Mouse (Mus musculus) kidney, postnatal 0 days (tissue): ENCODE measurements at regions not wholly inside any gene's neighbourhood (a gene's known extent, or its start where the extent isn't known, plus 50 kb on each side); places are given as distances from the start of the nearest gene placed in this dataset.

ENCODE experiments used
- ATAC-seq: fragments of 200-750 bp; cut with Nextera tagmentation; replicated peaks from 2 replicates; pipeline ENCODE4 v1.8.0; 2017; ENCODE audit warnings: low read depth, moderate number of reproducible peaks, moderate TSS enrichment, moderate library complexity; ENCODE audit not compliant: low FRiP score
- DNase-seq: peaks from one replicate; pipeline ENCODE4 v3.0.0-alpha.2; 2016; ENCODE audit warnings: low spot score
- H3K27ac ChIP-seq: fragments of 300-500 bp; sonication (generic); 2 replicates; pipeline ENCODE4 v1.5.1; 2014; ENCODE audit warnings: mild to moderate bottlenecking
- H3K27me3 ChIP-seq: fragments of 300-500 bp; sonication (generic); 2 replicates; pipeline ENCODE4 v1.6.1; 2014; ENCODE audit warnings: low read length, mixed read lengths; ENCODE audit not compliant: insufficient read depth
- H3K36me3 ChIP-seq: fragments of 300-500 bp; sonication (generic); 2 replicates; pipeline ENCODE4 v1.6.1; 2014; ENCODE audit warnings: low read length, mixed read lengths; ENCODE audit not compliant: insufficient read depth
- H3K4me1 ChIP-seq: fragments of 300-500 bp; sonication (generic); replicated peaks from 2 replicates; pipeline ENCODE4 v1.6.1; 2014; ENCODE audit warnings: antibody characterized with exemption, low read length, mixed read lengths; ENCODE audit not compliant: insufficient read depth
- H3K4me2 ChIP-seq: fragments of 300-500 bp; sonication (generic); 2 replicates; pipeline ENCODE4 v1.6.1; 2014; ENCODE audit warnings: mild to moderate bottlenecking, low read length, moderate library complexity, mixed read lengths
- H3K4me3 ChIP-seq: fragments of 300-500 bp; sonication (generic); replicated peaks from 2 replicates; pipeline ENCODE4 v1.5.1; 2014; ENCODE audit warnings: low read depth, low read length
- H3K9ac ChIP-seq: fragments of 300-500 bp; sonication (generic); 2 replicates; pipeline ENCODE4 v1.6.1; 2014; ENCODE audit warnings: low read depth, low read length
- H3K9me3 ChIP-seq: fragments of 300-500 bp; sonication (generic); replicated peaks from 2 replicates; pipeline ENCODE4 v1.6.1; 2016; ENCODE audit warnings: low read length, inconsistent platforms, mixed read lengths
- CTCF ChIP-seq: IDR thresholded peaks from 2 replicates; pipeline ENCODE4 v1.5.1; 2016; ENCODE audit warnings: antibody characterized with exemption, low read depth, mild to moderate bottlenecking, moderate library complexity
- WGBS: fragments of 180-500 bp; shearing (Covaris S2); extraction: QIAGEN DNeasy Blood & Tissue Kit; methylation state at CpG from one replicate; pipeline ENCODE4 v1.1.7; 2014; 5-methylcytosine and 5-hydroxymethylcytosine counted together

DNA sequence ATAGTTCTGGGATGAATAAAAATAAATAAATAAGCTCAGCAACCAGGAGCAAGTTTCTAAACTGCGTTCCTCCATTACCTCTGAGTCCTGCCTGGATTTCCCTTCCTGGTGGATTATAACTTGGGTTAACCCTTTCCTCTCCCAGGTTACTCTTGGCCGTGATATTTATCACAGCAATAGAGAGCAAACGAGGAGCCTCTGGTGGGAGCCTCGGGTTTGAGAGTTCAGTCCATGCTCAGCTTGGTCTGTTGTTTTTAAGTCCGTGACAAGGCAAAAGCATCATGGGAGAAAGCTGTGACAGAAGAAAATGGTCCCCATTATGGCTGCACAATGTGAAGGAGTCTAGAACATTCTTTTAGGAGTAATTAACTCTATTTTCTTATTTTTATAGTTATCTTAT, 61.0 kb upstream of the Osbpl8 start:
- Histone ChIP-seq H3K4me1 (no peaks in the 10 kb centered on the region), H3K4me3 (no peak overlapping the region), H3K27ac (no peak overlapping the region), H3K27me3 (no peaks in the 10 kb centered on the region), H3K9ac (no peak overlapping the region), H3K4me2 (no peak overlapping the region), H3K9me3 (no peaks in the 10 kb centered on the region), H3K36me3 (no peaks in the 10 kb centered on the region)
- DNase-seq (no peak), ATAC-seq (no peak)
- 72% methylated on average over 5 of the region's 5 CpGs for WGBS
- no peak for TF ChIP-seq CTCF

DNA sequence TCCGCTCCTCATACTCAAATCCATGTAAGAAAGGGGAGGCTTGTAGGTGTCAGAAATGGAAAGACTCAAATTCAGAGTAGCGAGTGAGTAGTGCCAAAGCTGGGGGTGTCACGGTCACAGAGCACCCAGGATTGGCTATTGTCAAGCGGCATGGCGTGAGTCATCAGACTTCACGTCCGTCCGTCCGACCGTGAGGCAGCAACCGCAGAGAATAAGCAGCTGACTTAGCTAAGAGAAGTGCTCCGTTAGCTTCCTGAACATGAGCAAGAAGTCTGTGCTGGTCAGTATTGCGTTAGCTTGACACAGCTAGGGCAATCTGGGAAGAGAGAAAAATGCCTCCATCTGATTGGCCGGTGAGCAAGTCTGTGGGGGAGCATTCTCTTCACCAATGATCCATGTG, 61.5 kb upstream of the Osbpl8 start:
- no peak overlapping the region for H3K9ac ChIP-seq
- DNase-seq = no peak
- no peaks in the 10 kb centered on the region for H3K27me3 ChIP-seq
- no peak overlapping the region for H3K27ac ChIP-seq
- 80% methylated on average over 14 of the region's 14 CpGs for WGBS
- peak overlapping the region; percentile 14; the same call in 1 of the 2 replicates for H3K4me2 ChIP-seq
- H3K4me3 ChIP-seq = no peak overlapping the region
- no peaks in the 10 kb centered on the region for H3K4me1 ChIP-seq
- H3K36me3 ChIP-seq = no peaks in the 10 kb centered on the region
- TF ChIP-seq CTCF = no peak
- no peak for ATAC-seq
- H3K9me3 ChIP-seq = no peaks in the 10 kb centered on the region

DNA sequence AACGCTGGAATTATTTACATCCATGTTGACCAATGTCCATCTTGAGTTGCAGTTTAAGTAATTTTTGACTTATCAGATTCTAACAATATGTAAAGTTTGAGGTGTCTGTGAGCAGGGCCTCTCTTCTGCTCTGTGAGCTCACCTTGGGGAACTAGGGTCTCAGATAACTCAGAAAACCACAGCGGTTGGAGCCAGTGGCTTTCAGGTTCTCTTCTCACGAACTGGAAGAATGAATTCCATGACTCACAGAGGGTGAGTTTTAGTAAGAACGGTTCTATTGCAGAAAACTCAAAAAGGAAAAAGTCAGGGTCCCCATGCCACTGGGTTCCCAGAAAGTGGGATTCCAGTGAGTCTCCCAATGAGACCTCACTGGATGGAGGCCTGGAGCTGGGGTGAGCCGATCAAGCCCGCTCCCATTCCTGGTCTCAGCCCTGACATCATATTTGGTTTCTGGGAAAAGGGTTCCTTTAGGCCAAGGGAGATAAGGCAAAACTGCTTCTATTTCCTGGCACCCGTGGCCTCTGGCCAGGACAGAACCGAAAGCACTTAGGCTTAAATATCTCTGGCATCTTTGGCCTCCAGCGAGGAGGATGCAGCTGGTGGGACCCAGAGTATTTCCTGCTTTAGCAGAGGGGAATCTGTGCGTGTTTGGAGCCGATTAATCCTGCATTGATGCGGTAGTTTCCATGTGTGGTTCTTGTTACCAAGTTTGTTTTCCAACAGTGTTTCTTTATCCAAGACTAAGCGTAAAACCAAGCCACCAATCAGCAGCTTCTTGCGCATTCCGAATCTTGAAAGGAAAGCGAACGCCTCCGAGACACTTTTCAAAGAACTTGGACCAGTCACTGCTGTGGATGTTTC, 62.4 kb upstream of the Osbpl8 start:
- 0 out of 2 replicates have a peak overlapping the region, but pooled peaks have one; percentile 1 for H3K4me2 ChIP-seq
- H3K9me3 ChIP-seq = no peaks in the 10 kb centered on the region
- no peak overlapping the region for H3K4me3 ChIP-seq
- ATAC-seq (no peak), DNase-seq (peak; percentile 55)
- no peak overlapping the region for H3K9ac ChIP-seq
- H3K4me1 ChIP-seq = no peaks in the 10 kb centered on the region
- H3K36me3 ChIP-seq = no peaks in the 10 kb centered on the region
- WGBS = 66% methylated on average over 18 of the region's 18 CpGs
- no peak for TF ChIP-seq CTCF
- H3K27me3 ChIP-seq = no peaks in the 10 kb centered on the region
- H3K27ac ChIP-seq = peak overlapping the region; percentile 36; the same call in 1 of the 2 replicates

- 36% methylated on average over 7 of the region's 7 CpGs for WGBS
- Histone ChIP-seq H3K27ac (no peak overlapping the region), H3K9ac (no peak overlapping the region), H3K9me3 (no peaks in the 10 kb centered on the region), H3K27me3 (no peaks in the 10 kb centered on the region), H3K4me3 (no peak overlapping the region), H3K4me2 (no peak overlapping the region), H3K4me1 (no peaks in the 10 kb centered on the region), H3K36me3 (no peaks in the 10 kb centered on the region)
- TF ChIP-seq CTCF = peak; percentile 99
- DNase-seq = peak; percentile 95
- ATAC-seq = 0 out of 2 replicates have a peak, but pooled peaks have one; percentile 42
These were observed 64.6 kb upstream of the Osbpl8 start for GRCm38 (mm10) chr10:111099812-111100464.

DNA sequence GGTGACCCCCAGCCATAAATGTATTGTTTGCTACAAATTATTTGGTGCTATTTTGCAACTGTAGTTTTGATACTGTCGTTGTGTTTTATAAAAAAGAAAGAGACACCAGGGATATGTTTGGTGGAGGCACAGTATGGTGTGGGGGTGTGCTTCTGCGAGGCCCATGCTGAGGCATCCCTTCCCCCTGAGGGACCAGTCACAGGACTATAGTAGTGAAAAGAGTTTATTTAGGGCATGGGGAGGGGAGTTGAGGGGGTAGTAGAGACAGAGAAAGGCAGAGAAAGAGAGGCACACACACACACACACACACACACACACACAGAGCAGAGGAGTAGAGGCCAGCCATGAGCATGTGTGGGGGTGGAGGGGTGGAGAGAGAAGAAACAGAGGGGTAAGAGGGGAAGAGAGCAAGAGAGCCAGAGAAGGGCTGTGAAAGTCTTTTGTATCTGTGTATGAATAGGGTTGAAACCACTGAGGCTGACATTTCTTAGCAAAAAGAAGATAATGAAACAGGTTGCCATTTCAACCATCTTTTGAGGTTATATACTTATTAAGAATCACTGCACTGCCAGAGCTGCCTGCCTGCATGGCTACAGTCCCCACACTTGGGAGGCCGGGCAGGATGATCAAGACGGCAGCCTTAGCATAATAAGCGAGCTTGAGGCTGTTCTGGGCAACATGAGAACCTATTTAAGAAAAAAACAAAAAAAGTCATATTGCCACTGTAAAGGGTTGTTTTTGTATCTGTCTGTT, 65.3 kb upstream of the Osbpl8 start:
- WGBS = 75% methylated on average over 5 of the region's 5 CpGs
- no peak for ATAC-seq
- no peak overlapping the region for H3K4me2 ChIP-seq

GRCm38 (mm10) chr10:111097245-111097644, 67.3 kb upstream of the Osbpl8 start:
- no peak overlapping the region for H3K27ac ChIP-seq
- H3K9me3 ChIP-seq = no peaks in the 10 kb centered on the region
- no peaks in the 10 kb centered on the region for H3K27me3 ChIP-seq
- no peak for TF ChIP-seq CTCF
- no peaks in the 10 kb centered on the region for H3K4me1 ChIP-seq
- no peak overlapping the region for H3K4me3 ChIP-seq
- no peaks in the 10 kb centered on the region for H3K36me3 ChIP-seq
- no peak for DNase-seq
- no peak for ATAC-seq
- no peak overlapping the region for H3K9ac ChIP-seq
- 55% methylated on average over 5 of the region's 5 CpGs for WGBS
- H3K4me2 ChIP-seq = no peak overlapping the region

More for the DNA sequence above, 65.3 kb upstream of the Osbpl8 start:
- no peaks in the 10 kb centered on the region for H3K36me3 ChIP-seq
- H3K27me3 ChIP-seq = no peaks in the 10 kb centered on the region
- H3K9me3 ChIP-seq = no peaks in the 10 kb centered on the region
- no peak overlapping the region for H3K9ac ChIP-seq
- no peak for TF ChIP-seq CTCF
- no peak overlapping the region for H3K4me3 ChIP-seq
- no peaks in the 10 kb centered on the region for H3K4me1 ChIP-seq
- no peak overlapping the region for H3K27ac ChIP-seq
- no peak for DNase-seq
